In genomic region chr1:58392268-58392651, GRCm38 (mm10) we compare ENCODE assay signal across 8 mouse cellular contexts. TPM values are rescaled to one million over a fixed set of nuclear protein-coding genes. Genes with fewer than 3 reads are reported as not detected.
DNase-seq lines count a peak whose midpoint lies in the region; ATAC-seq and TF ChIP-seq lines count a peak whose summit lies in the region.

No protein-coding gene starts in this region.

- DNase-seq in heart, postnatal 0 days (ENCODE audit: low spot score) = peak; percentile 54
- DNase-seq in heart, adult 9 months (ENCODE audit: low spot score in 2 of 2) = no peak
- peak; percentile 72 for DNase-seq in NIH3T3 (ENCODE audit: low read depth)
- DNase-seq in gastrocnemius, postnatal 14 days = no peak
- DNase-seq in adrenal gland, adult 2 months = no peak
- DNase-seq in cerebellum, adult 9-10 months = no peak

- no peaks in the 10 kb centered on the region for H3K9me3 ChIP-seq in heart, postnatal 0 days (replicated peaks; ENCODE audit: control insufficient read depth, low read length)
- H3K9me3 ChIP-seq in forebrain, embryonic 16.5 days (ENCODE audit: control insufficient read depth, low read length) = no peaks in the 10 kb centered on the region

- WGBS in heart, postnatal 0 days = under 1% methylated on average over 16 of the region's 16 CpGs
- WGBS in forebrain, embryonic 16.5 days = under 1% methylated on average over 16 of the region's 16 CpGs
- 0% methylated on average over 13 of the region's 16 CpGs for WGBS in macrophage (ENCODE audit: missing documents)

- no peaks in the 10 kb centered on the region for H3K27me3 ChIP-seq in heart, postnatal 0 days (ENCODE audit: control insufficient read depth, insufficient read depth, low read length)
- no peaks in the 10 kb centered on the region for H3K27me3 ChIP-seq in forebrain, embryonic 16.5 days (replicated peaks; ENCODE audit: control insufficient read depth, insufficient read depth, low read length)

- H3K4me2 ChIP-seq in heart, postnatal 0 days (ENCODE audit: low read depth, low read length) = peak overlapping the region; percentile 93
- peak overlapping the region; percentile 62 for H3K4me2 ChIP-seq in forebrain, embryonic 16.5 days (ENCODE audit: low read length)

- peaks cover 16% of the 10 kb centered on the region for H3K36me3 ChIP-seq in heart, postnatal 0 days (replicated peaks; ENCODE audit: control insufficient read depth, insufficient read depth, low read length)
- peaks cover 19% of the 10 kb centered on the region for H3K36me3 ChIP-seq in forebrain, embryonic 16.5 days (ENCODE audit: control insufficient read depth, insufficient read depth)
- H3K36me3 ChIP-seq in macrophage (ENCODE audit: inconsistent target) = peaks cover 16% of the 10 kb centered on the region

- peaks cover 8% of the 10 kb centered on the region for H3K4me1 ChIP-seq in heart, postnatal 0 days (ENCODE audit: control insufficient read depth, insufficient read depth)
- H3K4me1 ChIP-seq in forebrain, embryonic 16.5 days (replicated peaks; ENCODE audit: control insufficient read depth, insufficient read depth, low read length) = peaks cover 22% of the 10 kb centered on the region

- peak overlapping the region; percentile 98 for H3K4me3 ChIP-seq in heart, postnatal 0 days (ENCODE audit: low read depth, low read length)
- H3K4me3 ChIP-seq in forebrain, embryonic 16.5 days (replicated peaks; ENCODE audit: low read length) = peak overlapping the region; percentile 83
- H3K4me3 ChIP-seq in macrophage (ENCODE audit: inconsistent target) = peak overlapping the region; percentile 94

- intact Hi-C loops in gastrocnemius, postnatal 14 days (cut with DNase I; ENCODE audit: low total_unique reads) = no loop called here

- peaks cover 52% of the 10 kb centered on the region for H3K79me2 ChIP-seq in macrophage (ENCODE audit: inconsistent target)

- H3K9ac ChIP-seq in heart, postnatal 0 days (replicated peaks; ENCODE audit: low read depth, low read length) = peak overlapping the region; percentile 98
- peak overlapping the region; percentile 99 for H3K9ac ChIP-seq in forebrain, embryonic 16.5 days (replicated peaks; ENCODE audit: low read depth, low read length)

- H3K27ac ChIP-seq in heart, postnatal 0 days (ENCODE audit: low read depth) = peak overlapping the region; percentile 98
- peak overlapping the region; percentile 99 for H3K27ac ChIP-seq in forebrain, embryonic 16.5 days (ENCODE audit: low read length)
- H3K27ac ChIP-seq in macrophage = peak overlapping the region; percentile 79

- TF ChIP-seq EP300 in heart, postnatal 0 days (IDR thresholded peaks at IDR 0.05; ENCODE audit: low read depth) = no peak

- peak; percentile 6 for ATAC-seq in heart, postnatal 0 days (ENCODE audit: insufficient read depth, low read depth)
- no peak for ATAC-seq in forebrain, embryonic 16.5 days

- no peak for TF ChIP-seq CTCF in heart, postnatal 0 days (IDR thresholded peaks at IDR 0.05; ENCODE audit: low read depth)

RNA-seq across cellular contexts. Expression of gene Bzw1, which starts 0.4 kb away (rescaled TPM):
- 59.3 and 74.6 TPM in 2 replicates for total RNA-seq in heart, postnatal 0 days (2014; rRNA removed; ENCODE audit: low replicate concordance)
- 158 and 163 TPM in 2 replicates for polyA plus RNA-seq in heart, postnatal 0 days (2015; fragmentation: Nextera tagmentation; extraction: Ambion mirVana)
- 375 and 410 TPM in 2 replicates for polyA plus RNA-seq in forebrain, embryonic 16.5 days (2015; fragmentation: Nextera tagmentation; extraction: Ambion mirVana)
- total RNA-seq in macrophage (2018; cell fraction: chromatin; rRNA removed) = 10 to 100 TPM; 23.0 to 74.1 (median 38.3) TPM
- total RNA-seq in macrophage (2018; cell fraction: cytosol; rRNA removed) = 100 to 1,000 TPM; 110 to 168 (median 134) TPM
- 100 to 1,000 TPM in 2 of 26 experiments, 10 to 100 TPM in 24; 46.4 to 125 (median 65.3) TPM for total RNA-seq in macrophage (2018; cell fraction: nucleus; rRNA removed)
- polyA plus RNA-seq in macrophage (2018) = 103 to 172 TPM (median 110 TPM) in 3 replicates
- 10 to 100 TPM; 54.4 to 73.9 TPM for total RNA-seq in gastrocnemius, postnatal 14 days (2021)
- total RNA-seq in adrenal gland, adult 2 months (2021) = 100 to 1,000 TPM; 125 to 134 TPM
- 5.6 and 7.5 TPM in 2 replicates for polyA plus RNA-seq in adrenal gland, adult 2 months (2012; rRNA removed)

RNA-seq across cellular contexts. Expression of gene Clk1, which starts 31.6 kb away (rescaled TPM):
- total RNA-seq in heart, postnatal 0 days (2014; rRNA removed; ENCODE audit: low replicate concordance) = 59.3 and 100 TPM in 2 replicates
- 105 and 108 TPM in 2 replicates for polyA plus RNA-seq in heart, postnatal 0 days (2015; fragmentation: Nextera tagmentation; extraction: Ambion mirVana)
- polyA plus RNA-seq in forebrain, embryonic 16.5 days (2015; fragmentation: Nextera tagmentation; extraction: Ambion mirVana) = 192 and 208 TPM in 2 replicates
- total RNA-seq in macrophage (2018; cell fraction: chromatin; rRNA removed) = 1,000 to 10,000 TPM in 8 of 26 experiments, 100 to 1,000 TPM in 18; 378 to 1,983 (median 827) TPM
- total RNA-seq in macrophage (2018; cell fraction: cytosol; rRNA removed) = 10 to 100 TPM; 18.4 to 89.4 (median 44.7) TPM
- 1,000 to 10,000 TPM in 2 of 26 experiments, 100 to 1,000 TPM in 24; 228 to 1,112 (median 487) TPM for total RNA-seq in macrophage (2018; cell fraction: nucleus; rRNA removed)
- 48.7 to 99.4 TPM (median 98.6 TPM) in 3 replicates for polyA plus RNA-seq in macrophage (2018)
- total RNA-seq in gastrocnemius, postnatal 14 days (2021) = 10 to 100 TPM; 25.2 to 44.5 TPM
- total RNA-seq in adrenal gland, adult 2 months (2021) = 100 to 1,000 TPM; 120 to 159 TPM
- 9.9 and 10.7 TPM in 2 replicates for polyA plus RNA-seq in adrenal gland, adult 2 months (2012; rRNA removed)

RNA-seq across cellular contexts. Expression of gene Nif3l1, which starts 52.7 kb away (rescaled TPM):
- total RNA-seq in heart, postnatal 0 days (2014; rRNA removed; ENCODE audit: low replicate concordance) = 9.0 and 43.8 TPM in 2 replicates
- 16.1 and 16.2 TPM in 2 replicates for polyA plus RNA-seq in heart, postnatal 0 days (2015; fragmentation: Nextera tagmentation; extraction: Ambion mirVana)
- 65.8 and 68.1 TPM in 2 replicates for polyA plus RNA-seq in forebrain, embryonic 16.5 days (2015; fragmentation: Nextera tagmentation; extraction: Ambion mirVana)
- total RNA-seq in macrophage (2018; cell fraction: chromatin; rRNA removed) = 10 to 100 TPM in 11 of 26 experiments, 1 to 10 TPM in 15; 3.2 to 22.1 (median 8.9) TPM
- 10 to 100 TPM in 13 of 26 experiments, 1 to 10 TPM in 13; 6.0 to 14.4 (median 10.1) TPM for total RNA-seq in macrophage (2018; cell fraction: cytosol; rRNA removed)
- total RNA-seq in macrophage (2018; cell fraction: nucleus; rRNA removed) = 10 to 100 TPM in 10 of 26 experiments, 1 to 10 TPM in 16; 3.1 to 20.1 (median 7.6) TPM
- 9.8 to 16.5 TPM (median 10.5 TPM) in 3 replicates for polyA plus RNA-seq in macrophage (2018)
- total RNA-seq in gastrocnemius, postnatal 14 days (2021) = 1 to 10 TPM; 9.3 to 9.5 TPM
- total RNA-seq in adrenal gland, adult 2 months (2021) = 10 to 100 TPM; 21.6 to 21.7 TPM
- polyA plus RNA-seq in adrenal gland, adult 2 months (2012; rRNA removed) = 11.1 and 12.2 TPM in 2 replicates

RNA-seq across cellular contexts. Expression of gene Ppil3, which starts 53.0 kb away (rescaled TPM):
- 8.7 and 15.2 TPM in 2 replicates for total RNA-seq in heart, postnatal 0 days (2014; rRNA removed; ENCODE audit: low replicate concordance)
- polyA plus RNA-seq in heart, postnatal 0 days (2015; fragmentation: Nextera tagmentation; extraction: Ambion mirVana) = 27.1 and 27.9 TPM in 2 replicates
- polyA plus RNA-seq in forebrain, embryonic 16.5 days (2015; fragmentation: Nextera tagmentation; extraction: Ambion mirVana) = 54.1 and 61.4 TPM in 2 replicates
- total RNA-seq in macrophage (2018; cell fraction: chromatin; rRNA removed) = 10 to 100 TPM in 21 of 26 experiments, 1 to 10 TPM in 5; 4.1 to 45.4 (median 23.8) TPM
- total RNA-seq in macrophage (2018; cell fraction: cytosol; rRNA removed) = 10 to 100 TPM; 19.2 to 44.9 (median 32.2) TPM
- total RNA-seq in macrophage (2018; cell fraction: nucleus; rRNA removed) = 10 to 100 TPM in 21 of 26 experiments, 1 to 10 TPM in 5; 6.3 to 44.6 (median 16.7) TPM
- 25.5 to 49.0 TPM (median 45.3 TPM) in 3 replicates for polyA plus RNA-seq in macrophage (2018)
- 10 to 100 TPM; 14.6 to 15.3 TPM for total RNA-seq in gastrocnemius, postnatal 14 days (2021)
- 10 to 100 TPM; 27.1 to 34.5 TPM for total RNA-seq in adrenal gland, adult 2 months (2021)
- polyA plus RNA-seq in adrenal gland, adult 2 months (2012; rRNA removed) = 10.0 and 10.7 TPM in 2 replicates

Comparison
In these comparisons a context has a peak if more than half of its experiments do, and no peak if none do; other contexts are left out.
1. DNase-seq: peak in heart, postnatal 0 days (single experiment) and NIH3T3 (single experiment); none in heart, adult 9 months (0 of 2), gastrocnemius, postnatal 14 days (single experiment), adrenal gland, adult 2 months (single experiment) and cerebellum, adult 9-10 months (single experiment).
2. RNA of gene Bzw1, which starts 0.4 kb away (polyA plus RNA-seq): 375 to 410 TPM in forebrain, embryonic 16.5 days, 158 to 163 TPM in heart, postnatal 0 days and 103 to 172 TPM in macrophage; 5.6 to 7.5 TPM in adrenal gland, adult 2 months; every median in the first group is over 10 times any median in the second.
3. Peak in every context shown above with its lines, with median percentiles within 50 percentile points of each other: H3K27ac ChIP-seq and H3K4me3 ChIP-seq.